Mouse (Mus musculus): Measurements from ENCODE around the gene Wdfy1. TPM values are rescaled to one million over a fixed set of nuclear protein-coding genes. Genes with fewer than 3 reads are reported as not detected.

The Wdfy1 gene
- total RNA-seq, 2 experiments from 2014 or later, result 6.7 to 8.2 TPM

GRCm38 (mm10) chr1:79671543-79672337 is 104.2 kb downstream of the Wdfy1 start, which contains the start of gene Ap1s3:
Ap1s3 (minus strand) TSS chr1:79671972.
- ATAC-seq (replicated peaks; ENCODE audit: low FRiP score, poor library complexity, severe bottlenecking), result peak; percentile 89

GRCm38 (mm10) chr1:79671196-79671542 is 104.8 kb downstream of the Wdfy1 start:
- ATAC-seq (replicated peaks; ENCODE audit: low FRiP score, poor library complexity, severe bottlenecking), result no peak

GRCm38 (mm10) chr1:79669419-79669974 is 106.4 kb downstream of the Wdfy1 start:
- ATAC-seq (replicated peaks; ENCODE audit: low FRiP score, poor library complexity, severe bottlenecking), result no peak

GRCm38 (mm10) chr1:79664911-79665310 is 111.0 kb downstream of the Wdfy1 start:
- no peak for ATAC-seq (replicated peaks; ENCODE audit: low FRiP score, poor library complexity, severe bottlenecking)

- no peak for ATAC-seq (replicated peaks; ENCODE audit: low FRiP score, poor library complexity, severe bottlenecking)
Measured at GRCm38 (mm10) chr1:79659598-79659997, 116.3 kb downstream of the Wdfy1 start.

GRCm38 (mm10) chr1:79657411-79657810 is 118.5 kb downstream of the Wdfy1 start:
- no peak for ATAC-seq (replicated peaks; ENCODE audit: low FRiP score, poor library complexity, severe bottlenecking)

- ATAC-seq (replicated peaks; ENCODE audit: low FRiP score, poor library complexity, severe bottlenecking), result no peak
Measured at GRCm38 (mm10) chr1:79655819-79656555, 120.0 kb downstream of the Wdfy1 start.

- no peak for ATAC-seq (replicated peaks; ENCODE audit: low FRiP score, poor library complexity, severe bottlenecking)
Measured at GRCm38 (mm10) chr1:79654948-79655347, 121.0 kb downstream of the Wdfy1 start.

Other genes with a start within 250 kb of the Wdfy1 start
- 0.58 and 3.1 TPM in 2 replicates for gene Ap1s3, start 104.2 kb downstream of the Wdfy1 start, total RNA-seq (2015; ENCODE audit: low replicate concordance)
- 2.8 and 4.2 TPM in 2 replicates for gene Ap1s3, start 104.2 kb downstream of the Wdfy1 start, total RNA-seq (2017; ENCODE audit: low replicate concordance)
- 2.9 and 12.1 TPM in 2 replicates for gene Mrpl44, start 125 bp downstream of the Wdfy1 start, total RNA-seq (2015; ENCODE audit: low replicate concordance)
- 4.6 and 13.5 TPM in 2 replicates for gene Mrpl44, start 125 bp downstream of the Wdfy1 start, total RNA-seq (2017; ENCODE audit: low replicate concordance)
- 6.9 and 38.2 TPM in 2 replicates for gene Serpine2, start 85.0 kb upstream of the Wdfy1 start, total RNA-seq (2015; ENCODE audit: low replicate concordance)
- gene Serpine2, start 85.0 kb upstream of the Wdfy1 start, total RNA-seq (2017; ENCODE audit: low replicate concordance), result 3.3 and 6.8 TPM in 2 replicates

Measured in erythroblast, adult 5-6 weeks (primary cell).